16 mouse cellular contexts compared by ENCODE assay signal in the genomic region with DNA sequence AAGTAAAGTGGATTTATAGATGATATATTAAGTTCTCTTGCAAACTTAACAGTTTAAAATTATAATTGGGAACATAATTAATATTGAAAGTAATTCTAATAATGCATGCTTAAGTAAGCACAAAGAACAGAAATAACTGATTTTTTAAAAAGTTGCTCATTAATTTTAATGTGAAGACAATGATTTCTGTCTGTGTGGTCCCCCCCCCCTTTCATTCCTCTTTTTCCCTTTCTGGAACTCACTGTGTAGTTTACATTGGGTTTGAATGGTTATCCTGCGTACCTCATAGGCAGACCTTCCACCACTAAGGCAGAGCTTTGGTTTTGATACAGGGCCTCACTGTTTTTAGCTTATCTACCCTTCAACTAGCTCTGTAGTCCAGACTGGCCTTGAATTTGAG.
"Had no signal": no experiment of that assay in that cellular context is flagged by ENCODE, and none has a peak within 500 bp of the region (broad histone marks: within the 10 kb centered on the region; RNA-seq: fewer than 3 reads in every experiment).

No protein-coding gene starts in this region.

- H3K27ac ChIP-seq: neural tube, embryonic 12.5 days; neural tube, embryonic 13.5 days; neural tube, embryonic 15.5 days; stomach, embryonic 15.5 days; stomach, postnatal 0 days had no signal

- H3K9ac ChIP-seq: neural tube, embryonic 12.5 days; neural tube, embryonic 13.5 days; neural tube, embryonic 15.5 days; stomach, embryonic 15.5 days had no signal

- H3K36me3 ChIP-seq: neural tube, embryonic 12.5 days; neural tube, embryonic 13.5 days; neural tube, embryonic 15.5 days; stomach, embryonic 15.5 days had no signal

- H3K4me1 ChIP-seq: neural tube, embryonic 12.5 days had no signal

- H3K9me3 ChIP-seq: neural tube, embryonic 12.5 days; neural tube, embryonic 13.5 days; neural tube, embryonic 15.5 days; stomach, embryonic 15.5 days had no signal

- H3K4me3 ChIP-seq: neural tube, embryonic 12.5 days; neural tube, embryonic 13.5 days; neural tube, embryonic 15.5 days; stomach, embryonic 15.5 days had no signal

- H3K4me2 ChIP-seq: neural tube, embryonic 12.5 days; neural tube, embryonic 13.5 days; neural tube, embryonic 15.5 days; stomach, embryonic 15.5 days had no signal

- DNase-seq: right cerebral cortex, adult 18-20 months; right cerebral cortex, postnatal 14 days; right cerebral cortex, postnatal 25 days; right cerebral cortex, postnatal 4 days; spleen, adult 18-20 months; thymus, adult 18-20 months; thymus, adult 2 months; thymus, postnatal 14 days; thymus, postnatal 25 days; thymus, postnatal 36 days; thymus, postnatal 4 days had no signal

- H3K27me3 ChIP-seq: neural tube, embryonic 12.5 days; neural tube, embryonic 13.5 days; neural tube, embryonic 15.5 days; stomach, embryonic 15.5 days had no signal
